Mouse (Mus musculus) midbrain, embryonic 14.5 days (tissue): ENCODE measurements at regions not wholly inside any gene's neighbourhood (a gene's known extent, or its start where the extent isn't known, plus 50 kb on each side); places are given as distances from the start of the nearest gene placed in this dataset.

Source experiments
- ATAC-seq: fragments of 200-750 bp; cut with Nextera tagmentation; 2 replicates; pipeline ENCODE4 v1.8.0; 2017; ENCODE audit warnings: moderate number of reproducible peaks, moderate library complexity; ENCODE audit not compliant: low FRiP score, low TSS enrichment
- DNase-seq: peaks from one replicate; pipeline ENCODE4 v3.0.0-alpha.2; 2015
- H3K27ac ChIP-seq: fragments of 300-500 bp; sonication (generic); replicated peaks from 2 replicates; pipeline ENCODE4 v1.5.1; 2014; ENCODE audit warnings: mild to moderate bottlenecking, low read depth, low read length, moderate library complexity
- H3K27me3 ChIP-seq: fragments of 300-500 bp; sonication (generic); 2 replicates; pipeline ENCODE4 v1.6.1; 2014; ENCODE audit warnings: low read length, control low read depth, mixed read lengths; ENCODE audit not compliant: control insufficient read depth, insufficient read depth
- H3K36me3 ChIP-seq: fragments of 300-500 bp; sonication (generic); 2 replicates; pipeline ENCODE4 v1.6.1; 2014; ENCODE audit warnings: low read length, control low read depth; ENCODE audit not compliant: control insufficient read depth, insufficient read depth
- H3K4me1 ChIP-seq: fragments of 300-500 bp; sonication (generic); 2 replicates; pipeline ENCODE4 v1.6.1; 2014; ENCODE audit warnings: mild to moderate bottlenecking, antibody characterized with exemption, low read length, control low read depth; ENCODE audit not compliant: control insufficient read depth, insufficient read depth
- H3K4me2 ChIP-seq: fragments of 300-500 bp; sonication (generic); 2 replicates; pipeline ENCODE4 v1.6.1; 2014; ENCODE audit warnings: mild to moderate bottlenecking, low read length, moderate library complexity
- H3K4me3 ChIP-seq: fragments of 300-500 bp; sonication (generic); replicated peaks from 2 replicates; pipeline ENCODE4 v1.5.1; 2014; ENCODE audit warnings: low read depth, low read length
- H3K9ac ChIP-seq: fragments of 300-500 bp; sonication (generic); replicated peaks from 2 replicates; pipeline ENCODE4 v1.6.1; 2014; ENCODE audit warnings: mild to moderate bottlenecking, low read length, moderate library complexity
- H3K9me3 ChIP-seq: fragments of 300-500 bp; sonication (generic); 2 replicates; pipeline ENCODE4 v1.6.1; 2016; ENCODE audit warnings: low read length, control low read depth, mixed read lengths; ENCODE audit not compliant: control insufficient read depth
- WGBS: fragments of 180-500 bp; shearing (Covaris S2); extraction: QIAGEN DNeasy Blood & Tissue Kit; methylation state at CpG from one replicate; pipeline ENCODE4 v1.1.7; 2014; 5-methylcytosine and 5-hydroxymethylcytosine counted together

DNA sequence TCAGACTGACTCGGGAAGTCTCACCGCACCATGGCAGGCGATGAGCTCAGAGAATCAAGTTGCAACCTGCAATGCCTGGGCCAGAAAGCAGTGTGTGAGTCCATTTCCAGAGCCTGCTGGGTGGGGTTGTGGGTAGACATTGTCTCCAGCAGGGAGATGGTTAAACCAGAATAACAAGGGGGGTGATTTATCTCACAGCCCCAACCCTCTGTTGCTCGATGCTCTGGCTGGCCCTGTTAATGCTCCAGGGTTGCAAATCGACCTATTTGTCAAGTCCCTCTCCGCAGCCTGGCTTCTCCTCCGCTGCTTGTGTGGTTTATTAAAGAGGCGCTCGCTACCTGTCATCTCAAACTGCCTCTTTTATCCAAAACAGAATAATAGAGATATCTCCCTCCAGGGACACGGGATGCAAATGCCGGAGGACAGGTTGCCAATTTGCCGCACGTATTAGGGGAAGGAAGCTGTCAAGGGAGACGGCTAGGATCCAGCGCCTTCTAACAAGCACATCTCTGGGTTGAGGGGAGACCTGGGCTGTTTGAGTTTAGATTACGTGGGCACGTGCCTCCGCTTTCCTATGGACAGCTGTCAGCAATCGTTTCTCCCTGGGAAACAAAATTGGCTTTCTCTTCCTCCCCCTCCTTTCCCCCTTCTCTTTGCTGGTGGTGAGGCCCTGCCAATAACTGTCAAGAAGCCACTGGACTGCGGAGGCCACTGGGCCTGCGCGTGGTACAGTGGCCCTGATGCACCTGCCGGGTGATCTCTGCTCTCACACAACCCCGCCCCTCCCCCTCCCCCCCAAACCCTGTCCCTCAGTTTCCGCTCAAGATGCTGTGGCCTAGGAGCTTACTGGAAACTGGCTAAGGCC lies 57.4 kb upstream of the Pitx1 start:
- H3K4me3 ChIP-seq = no peak overlapping the region
- DNase-seq (peak; percentile 76), ATAC-seq (peak; percentile 58)
- H3K36me3 ChIP-seq = no peaks in the 10 kb centered on the region
- peak overlapping the region; percentile 2; the same call in 1 of the 2 replicates for H3K4me2 ChIP-seq
- WGBS = 28% methylated on average over 25 of the region's 25 CpGs
- peaks cover 13% of the 10 kb centered on the region for H3K4me1 ChIP-seq
- H3K27me3 ChIP-seq = 0 out of 2 replicates have a peak, but pooled peaks cover 4% of the 10 kb centered on the region
- H3K9ac ChIP-seq = no peak overlapping the region
- H3K27ac ChIP-seq = peak overlapping the region; percentile 55; the same call in 1 of the 2 replicates
- H3K9me3 ChIP-seq = no peaks in the 10 kb centered on the region

DNA sequence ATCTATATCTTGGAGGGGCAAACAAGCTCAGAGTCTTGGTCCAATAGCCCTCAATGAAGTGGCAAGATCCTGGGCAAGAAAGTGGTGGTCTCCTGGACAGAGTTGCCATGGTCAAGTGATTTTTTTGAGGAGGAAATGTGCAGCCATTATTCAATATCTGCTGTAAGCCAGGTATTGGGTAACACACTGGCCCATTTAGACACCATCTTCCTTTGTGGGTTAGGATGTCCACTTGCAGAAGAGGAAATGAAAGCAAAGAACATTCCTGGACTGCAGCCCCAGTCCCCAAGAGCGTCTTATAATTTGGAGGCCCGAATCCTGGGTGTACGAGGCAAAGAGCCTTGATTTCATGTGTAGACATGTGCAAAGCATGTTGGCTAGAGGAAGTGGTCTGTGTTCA lies 56.3 kb upstream of the Pitx1 start:
- no peaks in the 10 kb centered on the region for H3K9me3 ChIP-seq
- no peak overlapping the region for H3K9ac ChIP-seq
- no peak for DNase-seq
- H3K27me3 ChIP-seq = 0 out of 2 replicates have a peak, but pooled peaks cover 4% of the 10 kb centered on the region
- WGBS = 97% methylated on average over 3 of the region's 3 CpGs
- no peaks in the 10 kb centered on the region for H3K36me3 ChIP-seq
- H3K4me1 ChIP-seq = peaks cover 10% of the 10 kb centered on the region
- ATAC-seq = no peak
- no peak overlapping the region for H3K4me3 ChIP-seq
- no peak overlapping the region for H3K4me2 ChIP-seq
- no peak overlapping the region for H3K27ac ChIP-seq

DNA sequence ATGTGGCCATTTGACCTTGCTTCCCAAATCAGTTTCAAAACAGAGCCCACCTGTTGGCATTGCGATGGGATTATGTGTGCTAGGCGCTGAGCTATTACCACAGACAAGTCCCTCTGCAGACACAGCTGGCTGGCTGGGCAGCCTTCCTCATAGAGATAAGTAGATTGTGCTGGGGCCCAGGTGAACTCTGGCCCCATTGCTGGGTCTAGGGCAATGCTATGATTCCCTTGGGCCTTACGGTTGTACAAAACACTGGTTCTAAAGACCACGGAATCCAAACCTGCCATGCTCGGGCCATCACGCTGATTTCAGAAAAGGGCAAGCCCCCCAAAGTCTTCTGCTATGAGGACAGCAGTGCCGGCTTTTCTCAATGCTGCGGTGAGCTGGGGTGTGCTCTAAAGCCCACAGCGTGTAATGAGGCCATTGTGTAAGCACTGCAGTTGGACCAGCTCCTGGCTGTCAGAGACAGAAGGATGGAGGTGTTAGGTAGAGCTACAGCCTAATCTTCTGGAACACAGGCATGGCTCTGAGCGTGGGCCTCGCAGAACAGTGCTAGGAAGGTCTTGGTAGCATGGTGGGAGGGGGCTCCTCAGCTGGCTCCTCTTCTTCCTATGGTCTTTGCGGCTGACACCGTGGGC lies 51.2 kb upstream of the Pitx1 start:
- H3K27ac ChIP-seq = no peak overlapping the region
- H3K4me2 ChIP-seq = no peak overlapping the region
- H3K4me3 ChIP-seq = no peak overlapping the region
- DNase-seq (no peak), ATAC-seq (no peak)
- no peaks in the 10 kb centered on the region for H3K4me1 ChIP-seq
- no peak overlapping the region for H3K9ac ChIP-seq
- no peaks in the 10 kb centered on the region for H3K36me3 ChIP-seq
- no peaks in the 10 kb centered on the region for H3K27me3 ChIP-seq
- WGBS = 63% methylated on average over 13 of the region's 13 CpGs
- no peaks in the 10 kb centered on the region for H3K9me3 ChIP-seq
